In genomic region chr19:4839149-4839548, GRCm38 (mm10) we compare ENCODE assay signal across 8 mouse cellular contexts. TPM values are rescaled to one million over a fixed set of nuclear protein-coding genes. Genes with fewer than 3 reads are reported as not detected.
DNase-seq lines count a peak whose midpoint lies in the region; ATAC-seq lines count a peak whose summit lies in the region.

Ccs (minus strand) TSS chr19:4839332.
Ccdc87 (plus strand) TSS chr19:4839366.

- H3K9me3 ChIP-seq in forebrain, embryonic 10.5 days = no peaks in the 10 kb centered on the region
- H3K9me3 ChIP-seq in heart, embryonic 16.5 days (replicated peaks; ENCODE audit: control insufficient read depth, low read length) = no peaks in the 10 kb centered on the region
- H3K9me3 ChIP-seq in liver, embryonic 15.5 days (replicated peaks) = no peaks in the 10 kb centered on the region
- no peaks in the 10 kb centered on the region for H3K9me3 ChIP-seq in neural tube, embryonic 12.5 days

- H3K9ac ChIP-seq in heart, embryonic 16.5 days (ENCODE audit: low read length) = peak within 1 kb of the TSS; percentile 81
- H3K9ac ChIP-seq in liver, embryonic 15.5 days = peak within 1 kb of the TSS; percentile 76
- H3K9ac ChIP-seq in neural tube, embryonic 12.5 days = peak within 1 kb of the TSS; percentile 63

- peak; percentile 93 for DNase-seq in c-Kit-negative CD71-positive TER-119-positive erythroid progenitor cells, embryonic 14.5 days (ENCODE audit: low read depth, low spot score)
- peak; percentile 94 for DNase-seq in forebrain, embryonic 10.5 days (ENCODE audit: extremely low spot score, low spot score)
- DNase-seq in kidney, postnatal 36 days = peak; percentile 99
- peak; percentile 94 for DNase-seq in telencephalon, adult 2 months (ENCODE audit: low read depth, low spot score)

- H3K36me3 ChIP-seq in forebrain, embryonic 10.5 days (replicated peaks) = no peaks in the 10 kb centered on the region
- no peaks in the 10 kb centered on the region for H3K36me3 ChIP-seq in heart, embryonic 16.5 days (ENCODE audit: control insufficient read depth, insufficient read depth)
- no peaks in the 10 kb centered on the region for H3K36me3 ChIP-seq in liver, embryonic 15.5 days (replicated peaks)
- H3K36me3 ChIP-seq in neural tube, embryonic 12.5 days = 0 out of 2 replicates have a peak, but pooled peaks cover 3% of the 10 kb centered on the region

- H3K27me3 ChIP-seq in forebrain, embryonic 10.5 days (ENCODE audit: poor library complexity, severe bottlenecking) = peaks cover 32% of the 10 kb centered on the region
- H3K27me3 ChIP-seq in heart, embryonic 16.5 days (ENCODE audit: control insufficient read depth, insufficient read depth, low read length) = peaks cover 12% of the 10 kb centered on the region; the same call in 1 of the 2 replicates
- peaks cover 44% of the 10 kb centered on the region for H3K27me3 ChIP-seq in liver, embryonic 15.5 days
- H3K27me3 ChIP-seq in neural tube, embryonic 12.5 days (replicated peaks) = peaks cover 22% of the 10 kb centered on the region

- peak within 1 kb of the TSS; percentile 86 for H3K27ac ChIP-seq in forebrain, embryonic 10.5 days
- no peak within 1 kb of the TSS for H3K27ac ChIP-seq in heart, embryonic 16.5 days (ENCODE audit: low read length)
- H3K27ac ChIP-seq in liver, embryonic 15.5 days (replicated peaks) = peak within 1 kb of the TSS; percentile 79
- no peak within 1 kb of the TSS for H3K27ac ChIP-seq in neural tube, embryonic 12.5 days

- peak within 1 kb of the TSS; percentile 71 for H3K4me3 ChIP-seq in forebrain, embryonic 10.5 days
- peak within 1 kb of the TSS; percentile 81 for H3K4me3 ChIP-seq in heart, embryonic 16.5 days (ENCODE audit: low read length)
- H3K4me3 ChIP-seq in liver, embryonic 15.5 days (replicated peaks) = peak within 1 kb of the TSS; percentile 67
- peak within 1 kb of the TSS; percentile 57 for H3K4me3 ChIP-seq in neural tube, embryonic 12.5 days

- peaks cover 21% of the 10 kb centered on the region for H3K4me1 ChIP-seq in forebrain, embryonic 10.5 days
- peaks cover 10% of the 10 kb centered on the region for H3K4me1 ChIP-seq in heart, embryonic 16.5 days (ENCODE audit: control insufficient read depth, insufficient read depth, low read length)
- H3K4me1 ChIP-seq in liver, embryonic 15.5 days (replicated peaks) = peaks cover 48% of the 10 kb centered on the region
- peaks cover 19% of the 10 kb centered on the region for H3K4me1 ChIP-seq in neural tube, embryonic 12.5 days

- WGBS in forebrain, embryonic 10.5 days = under 1% methylated on average over 25 of the region's 25 CpGs
- WGBS in heart, embryonic 16.5 days = under 1% methylated on average over 25 of the region's 25 CpGs
- WGBS in liver, embryonic 15.5 days (ENCODE audit: insufficient replicate concordance) = under 1% methylated on average over 25 of the region's 25 CpGs
- WGBS in neural tube, embryonic 12.5 days = under 1% methylated on average over 25 of the region's 25 CpGs

- peak within 1 kb of the TSS; percentile 99 for H3K4me2 ChIP-seq in heart, embryonic 16.5 days (ENCODE audit: low read depth, low read length)
- peak within 1 kb of the TSS; percentile 96 for H3K4me2 ChIP-seq in liver, embryonic 15.5 days
- peak within 1 kb of the TSS; percentile 97 for H3K4me2 ChIP-seq in neural tube, embryonic 12.5 days (replicated peaks)

- peak; percentile 97 for ATAC-seq in CD4-positive, CD25-positive, alpha-beta regulatory T cell, adult 4 months
- ATAC-seq in heart, embryonic 16.5 days (replicated peaks; ENCODE audit: extremely low read depth, insufficient read depth, low FRiP score) = peak; percentile 99
- ATAC-seq in liver, embryonic 15.5 days (ENCODE audit: insufficient read depth) = peak; percentile 97
- peak; percentile 98 for ATAC-seq in neural tube, embryonic 12.5 days (ENCODE audit: low FRiP score, low read depth)

RNA-seq across cellular contexts. Expression of gene Ccs, which starts in this region (rescaled TPM):
- 100 to 1,000 TPM; 137 to 175 TPM for polyA plus RNA-seq in CD4-positive, CD25-positive, alpha-beta regulatory T cell, adult 4 months (2017; shearing (Covaris generic))
- polyA plus RNA-seq in forebrain, embryonic 10.5 days (2016; fragmentation: Nextera tagmentation; extraction: Ambion mirVana) = 40.5 and 47.2 TPM in 2 replicates
- polyA plus RNA-seq in heart, embryonic 16.5 days (2015; fragmentation: Nextera tagmentation; extraction: Ambion mirVana) = 39.4 and 40.5 TPM in 2 replicates
- 52.4 and 61.9 TPM in 2 replicates for polyA plus RNA-seq in liver, embryonic 15.5 days (2015; fragmentation: Nextera tagmentation; extraction: Ambion mirVana)
- 42.3 and 44.1 TPM in 2 replicates for polyA plus RNA-seq in neural tube, embryonic 12.5 days (2016; fragmentation: Nextera tagmentation; extraction: Ambion mirVana)

RNA-seq across cellular contexts. Expression of gene Ccdc87, which starts in this region (rescaled TPM):
- not detected for polyA plus RNA-seq in CD4-positive, CD25-positive, alpha-beta regulatory T cell, adult 4 months (2017; shearing (Covaris generic))
- polyA plus RNA-seq in forebrain, embryonic 10.5 days (2016; fragmentation: Nextera tagmentation; extraction: Ambion mirVana) = 0.18 TPM in 1 of 2 replicates, not detected in the other
- 0.14 and 0.16 TPM in 2 replicates for polyA plus RNA-seq in heart, embryonic 16.5 days (2015; fragmentation: Nextera tagmentation; extraction: Ambion mirVana)
- not detected in 2 replicates for polyA plus RNA-seq in liver, embryonic 15.5 days (2015; fragmentation: Nextera tagmentation; extraction: Ambion mirVana)
- 0.14 and 0.26 TPM in 2 replicates for polyA plus RNA-seq in neural tube, embryonic 12.5 days (2016; fragmentation: Nextera tagmentation; extraction: Ambion mirVana)

Comparison
In these comparisons a context has a peak if more than half of its experiments do, and no peak if none do; other contexts are left out.
1. H3K27ac ChIP-seq: peak in forebrain, embryonic 10.5 days (single experiment) and liver, embryonic 15.5 days (single experiment); none in heart, embryonic 16.5 days (single experiment) and neural tube, embryonic 12.5 days (single experiment).
2. Peak in every context shown above with its lines, with median percentiles within 50 percentile points of each other: ATAC-seq, DNase-seq, H3K4me3 ChIP-seq, H3K4me2 ChIP-seq and H3K9ac ChIP-seq.